Mouse (Mus musculus): Measurements from ENCODE around the gene Nek6. TPM values are rescaled to one million over a fixed set of nuclear protein-coding genes. Genes with fewer than 3 reads are reported as not detected.

Nek6 gene
- polyA plus RNA-seq, 1 experiment from 2014 or later: 87.4 TPM

GRCm38 (mm10) chr2:38623821-38624590 lies 112.6 kb downstream of the Nek6 start:
- H3K27me3 ChIP-seq (ENCODE audit: low read depth, poor library complexity, severe bottlenecking): no peaks in the 10 kb centered on the region
- DNase-seq (ENCODE audit: low spot score): no peak
- H3K36me3 ChIP-seq: peaks cover 73% of the 10 kb centered on the region
- no peaks in the 10 kb centered on the region for H3K9me3 ChIP-seq (replicated peaks)
- no peak overlapping the region for H3K4me3 ChIP-seq
- WGBS: 89% methylated on average over 8 of the region's 8 CpGs
- H3K27ac ChIP-seq (replicated peaks): no peak overlapping the region
- peaks cover 19% of the 10 kb centered on the region for H3K4me1 ChIP-seq

DNA sequence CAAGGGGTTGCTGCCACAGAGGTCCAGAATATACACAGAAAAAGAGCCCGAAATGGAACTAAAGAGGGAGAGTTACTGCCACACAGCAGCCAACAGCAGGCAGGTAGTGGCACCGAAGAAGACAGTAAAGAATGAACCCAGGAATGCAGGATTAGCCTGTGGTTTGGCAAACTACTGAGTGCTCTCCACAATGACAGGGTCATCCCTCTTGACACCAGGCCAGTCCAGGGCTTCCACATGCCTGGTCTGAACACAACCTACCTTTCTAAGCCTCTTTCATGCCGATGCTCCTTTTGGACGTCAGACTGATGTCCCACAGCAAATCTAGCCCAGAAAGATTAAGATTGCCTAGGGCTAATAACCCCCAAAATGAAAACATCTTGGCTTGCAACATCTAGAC lies 117.4 kb downstream of the Nek6 start:
- Histone ChIP-seq H3K4me1 (no peaks in the 10 kb centered on the region), H3K27ac (replicated peaks) (no peak overlapping the region), H3K27me3 (ENCODE audit: low read depth, poor library complexity, severe bottlenecking) (no peaks in the 10 kb centered on the region), H3K36me3 (peaks cover 95% of the 10 kb centered on the region), H3K4me3 (no peak overlapping the region), H3K9me3 (replicated peaks) (no peaks in the 10 kb centered on the region)
- DNase-seq (ENCODE audit: low spot score): no peak
- 91% methylated on average over 4 of the region's 4 CpGs for WGBS

DNA sequence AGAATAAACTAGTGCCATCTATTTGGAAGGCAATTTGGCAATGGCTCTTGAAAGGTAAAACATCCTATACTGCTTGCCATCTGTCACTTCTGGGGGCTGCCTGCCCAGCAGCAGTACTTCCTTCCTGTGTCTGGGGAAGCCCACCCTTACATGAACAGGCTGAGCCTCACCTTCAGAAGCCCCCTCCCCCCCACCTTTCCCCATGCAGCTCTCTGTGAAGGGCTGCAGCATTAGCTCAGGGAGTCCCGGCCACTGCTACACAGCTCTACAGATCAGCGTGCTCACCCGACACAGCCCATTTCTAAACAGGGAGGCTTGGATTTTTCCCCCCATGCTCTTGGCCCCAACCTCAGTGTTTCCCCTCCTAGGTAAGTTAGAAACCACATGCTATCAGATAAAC lies 118.0 kb downstream of the Nek6 start:
- Histone ChIP-seq H3K4me3 (no peak overlapping the region), H3K9me3 (replicated peaks) (no peaks in the 10 kb centered on the region), H3K4me1 (no peaks in the 10 kb centered on the region), H3K27me3 (ENCODE audit: low read depth, poor library complexity, severe bottlenecking) (no peaks in the 10 kb centered on the region), H3K27ac (replicated peaks) (no peak overlapping the region), H3K36me3 (peaks cover 100% of the 10 kb centered on the region)
- DNase-seq (ENCODE audit: low spot score): no peak
- WGBS: 91% methylated on average over 3 of the region's 3 CpGs

DNA sequence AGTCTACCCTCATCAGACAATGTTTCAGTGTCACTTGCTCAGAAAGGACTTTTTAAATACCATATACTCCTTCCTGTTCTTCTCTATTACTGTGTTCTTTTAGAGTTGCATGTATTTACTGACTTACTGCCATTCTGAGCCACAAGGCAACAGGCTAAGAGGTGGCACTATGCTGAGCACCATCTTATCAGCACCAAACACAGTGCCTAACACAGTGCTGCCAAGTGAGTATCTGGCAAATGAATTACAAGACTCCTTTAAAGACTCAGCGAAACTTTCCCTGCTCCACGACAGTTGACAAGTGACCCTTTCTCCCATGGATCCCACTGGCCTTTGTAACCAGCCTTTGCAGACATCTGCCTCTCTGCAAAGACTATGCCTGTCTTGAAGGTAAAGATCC lies 119.1 kb downstream of the Nek6 start:
- H3K4me3 ChIP-seq: no peak overlapping the region
- no peaks in the 10 kb centered on the region for H3K9me3 ChIP-seq (replicated peaks)
- H3K27ac ChIP-seq (replicated peaks): no peak overlapping the region
- 89% methylated on average over 2 of the region's 2 CpGs for WGBS
- H3K27me3 ChIP-seq (ENCODE audit: low read depth, poor library complexity, severe bottlenecking): no peaks in the 10 kb centered on the region
- no peak for DNase-seq (ENCODE audit: low spot score)
- H3K36me3 ChIP-seq: peaks cover 100% of the 10 kb centered on the region
- no peaks in the 10 kb centered on the region for H3K4me1 ChIP-seq

- no peak for DNase-seq (ENCODE audit: low spot score)
- Histone ChIP-seq H3K36me3 (peaks cover 93% of the 10 kb centered on the region), H3K27me3 (ENCODE audit: low read depth, poor library complexity, severe bottlenecking) (no peaks in the 10 kb centered on the region), H3K4me1 (peaks cover 6% of the 10 kb centered on the region), H3K4me3 (no peak overlapping the region), H3K27ac (replicated peaks) (no peak overlapping the region), H3K9me3 (replicated peaks) (no peaks in the 10 kb centered on the region)
- WGBS: 90% methylated on average over 4 of the region's 4 CpGs
These were observed 126.3 kb downstream of the Nek6 start for GRCm38 (mm10) chr2:38637716-38638267.

- H3K4me3 ChIP-seq: no peak overlapping the region
- no peaks in the 10 kb centered on the region for H3K9me3 ChIP-seq (replicated peaks)
- 100% methylated on average over 1 of the region's 1 CpGs for WGBS
- no peak for DNase-seq (ENCODE audit: low spot score)
- peaks cover 54% of the 10 kb centered on the region for H3K36me3 ChIP-seq
- H3K27ac ChIP-seq (replicated peaks): no peak overlapping the region
- peaks cover 16% of the 10 kb centered on the region for H3K4me1 ChIP-seq
- H3K27me3 ChIP-seq (ENCODE audit: low read depth, poor library complexity, severe bottlenecking): no peaks in the 10 kb centered on the region
These were observed 130.3 kb downstream of the Nek6 start for GRCm38 (mm10) chr2:38641761-38642160.

GRCm38 (mm10) chr2:38643625-38644427 lies 132.4 kb downstream of the Nek6 start, which contains the start of gene Psmb7:
Gene Psmb7 (minus strand): TSS chr2:38644087.
- Histone ChIP-seq H3K27ac (replicated peaks) (peak within 1 kb of the TSS; percentile 94), H3K4me3 (peak within 1 kb of the TSS; percentile 97), H3K27me3 (ENCODE audit: low read depth, poor library complexity, severe bottlenecking) (no peaks in the 10 kb centered on the region), H3K4me1 (peaks cover 22% of the 10 kb centered on the region), H3K9me3 (replicated peaks) (no peaks in the 10 kb centered on the region), H3K36me3 (peaks cover 33% of the 10 kb centered on the region)
- DNase-seq (ENCODE audit: low spot score): peak; percentile 93
- WGBS: 2% methylated on average over 52 of the region's 52 CpGs

Small RNAs within 50 kb of the gene (microRNA-seq; reads per million reads assigned to microRNA genes)
- not detected for gene Gm27634

Other genes with a start within 250 kb of the Nek6 start
- gene Dennd1a, start 224.3 kb upstream of the Nek6 start, polyA plus RNA-seq (2016; fragmentation: Nextera tagmentation; extraction: Ambion mirVana): 10.1 and 13.3 TPM in 2 replicates
- gene Lhx2, start 172.4 kb upstream of the Nek6 start, polyA plus RNA-seq (2016; fragmentation: Nextera tagmentation; extraction: Ambion mirVana): 23.3 and 29.0 TPM in 2 replicates
- gene Psmb7, start 132.4 kb downstream of the Nek6 start, polyA plus RNA-seq (2016; fragmentation: Nextera tagmentation; extraction: Ambion mirVana): 322 and 336 TPM in 2 replicates
- 0.07 and 0.12 TPM in 2 replicates for gene Nr5a1, start 202.9 kb downstream of the Nek6 start, polyA plus RNA-seq (2016; fragmentation: Nextera tagmentation; extraction: Ambion mirVana)

Measured in midbrain, embryonic 10.5 days (tissue).